Mouse (Mus musculus): ENCODE data around the gene Limch1. TPM values are rescaled to one million over a fixed set of nuclear protein-coding genes. Genes with fewer than 3 reads are reported as not detected.

The Limch1 gene
- polyA plus RNA-seq, 1 experiment from 2014 or later = 48.4 TPM

GRCm38 (mm10) chr5:66929291-66929690 is 183.7 kb downstream of the Limch1 start:
- Histone ChIP-seq H3K27me3 (no peaks in the 10 kb centered on the region), H3K9ac (no peak overlapping the region), H3K27ac (no peak overlapping the region), H3K9me3 (replicated peaks) (no peaks in the 10 kb centered on the region), H3K36me3 (ENCODE audit: poor library complexity, severe bottlenecking) (no peaks in the 10 kb centered on the region), H3K4me2 (no peak overlapping the region), H3K4me3 (no peak overlapping the region), H3K4me1 (no peaks in the 10 kb centered on the region)
- 73% methylated on average over 6 of the region's 6 CpGs for WGBS
- no peak for ATAC-seq

GRCm38 (mm10) chr5:66933134-66933804 is 187.6 kb downstream of the Limch1 start:
- Histone ChIP-seq H3K4me3 (no peak overlapping the region), H3K9me3 (replicated peaks) (no peaks in the 10 kb centered on the region), H3K36me3 (ENCODE audit: poor library complexity, severe bottlenecking) (no peaks in the 10 kb centered on the region), H3K4me2 (no peak overlapping the region), H3K27me3 (no peaks in the 10 kb centered on the region), H3K4me1 (no peaks in the 10 kb centered on the region), H3K9ac (no peak overlapping the region), H3K27ac (no peak overlapping the region)
- 68% methylated on average over 10 of the region's 10 CpGs for WGBS
- no peak for ATAC-seq

GRCm38 (mm10) chr5:66934585-66934984 is 189.0 kb downstream of the Limch1 start:
- Histone ChIP-seq H3K9me3 (replicated peaks) (no peaks in the 10 kb centered on the region), H3K9ac (no peak overlapping the region), H3K4me3 (no peak overlapping the region), H3K4me2 (no peak overlapping the region), H3K4me1 (peaks cover 5% of the 10 kb centered on the region), H3K36me3 (ENCODE audit: poor library complexity, severe bottlenecking) (no peaks in the 10 kb centered on the region), H3K27me3 (no peaks in the 10 kb centered on the region), H3K27ac (no peak overlapping the region)
- no peak for ATAC-seq
- 87% methylated on average over 3 of the region's 3 CpGs for WGBS

GRCm38 (mm10) chr5:66937376-66937775 is 191.7 kb downstream of the Limch1 start:
- Histone ChIP-seq H3K4me1 (peaks cover 5% of the 10 kb centered on the region), H3K4me3 (no peak overlapping the region), H3K36me3 (ENCODE audit: poor library complexity, severe bottlenecking) (no peaks in the 10 kb centered on the region), H3K9me3 (replicated peaks) (no peaks in the 10 kb centered on the region), H3K27ac (no peak overlapping the region), H3K27me3 (no peaks in the 10 kb centered on the region), H3K9ac (no peak overlapping the region), H3K4me2 (no peak overlapping the region)
- 76% methylated on average over 9 of the region's 9 CpGs for WGBS
- no peak for ATAC-seq

- Histone ChIP-seq H3K9me3 (replicated peaks) (no peaks in the 10 kb centered on the region), H3K4me2 (no peak overlapping the region), H3K4me3 (no peak overlapping the region), H3K27me3 (no peaks in the 10 kb centered on the region), H3K4me1 (peaks cover 11% of the 10 kb centered on the region), H3K27ac (peak overlapping the region; percentile 48; the same call in 1 of the 2 replicates), H3K36me3 (ENCODE audit: poor library complexity, severe bottlenecking) (no peaks in the 10 kb centered on the region), H3K9ac (no peak overlapping the region)
- WGBS = 77% methylated on average over 8 of the region's 8 CpGs
- ATAC-seq = no peak
Measured at GRCm38 (mm10) chr5:66941710-66942450, 196.3 kb downstream of the Limch1 start.

GRCm38 (mm10) chr5:66942922-66943321 is 197.3 kb downstream of the Limch1 start:
- H3K4me2 ChIP-seq = no peak overlapping the region
- no peak overlapping the region for H3K27ac ChIP-seq
- H3K9ac ChIP-seq = no peak overlapping the region
- WGBS = 88% methylated on average over 2 of the region's 2 CpGs
- H3K36me3 ChIP-seq (ENCODE audit: poor library complexity, severe bottlenecking) = no peaks in the 10 kb centered on the region
- H3K4me3 ChIP-seq = no peak overlapping the region
- H3K9me3 ChIP-seq (replicated peaks) = no peaks in the 10 kb centered on the region
- ATAC-seq = no peak
- H3K27me3 ChIP-seq = no peaks in the 10 kb centered on the region
- H3K4me1 ChIP-seq = peaks cover 21% of the 10 kb centered on the region

- no peak overlapping the region for H3K27ac ChIP-seq
Measured at GRCm38 (mm10) chr5:66943521-66943920, 197.9 kb downstream of the Limch1 start.

GRCm38 (mm10) chr5:66947958-66948357 is 202.3 kb downstream of the Limch1 start:
- Histone ChIP-seq H3K4me1 (peaks cover 35% of the 10 kb centered on the region), H3K9ac (no peak overlapping the region), H3K27me3 (no peaks in the 10 kb centered on the region), H3K36me3 (ENCODE audit: poor library complexity, severe bottlenecking) (no peaks in the 10 kb centered on the region), H3K27ac (peak overlapping the region; percentile 76), H3K9me3 (replicated peaks) (peaks cover 5% of the 10 kb centered on the region; the same call in 1 of the 2 replicates), H3K4me2 (no peak overlapping the region), H3K4me3 (no peak overlapping the region)
- ATAC-seq = peak; percentile 79
- WGBS = 41% methylated on average over 6 of the region's 6 CpGs

More at GRCm38 (mm10) chr5:66943521-66943920, 197.9 kb downstream of the Limch1 start:
- Histone ChIP-seq H3K4me2 (no peak overlapping the region), H3K4me3 (no peak overlapping the region), H3K36me3 (ENCODE audit: poor library complexity, severe bottlenecking) (no peaks in the 10 kb centered on the region), H3K9me3 (replicated peaks) (no peaks in the 10 kb centered on the region), H3K27me3 (no peaks in the 10 kb centered on the region), H3K9ac (no peak overlapping the region), H3K4me1 (peaks cover 27% of the 10 kb centered on the region)
- no peak for ATAC-seq
- WGBS = 60% methylated on average over 7 of the region's 7 CpGs

GRCm38 (mm10) chr5:66949098-66949692 is 203.6 kb downstream of the Limch1 start:
- H3K36me3 ChIP-seq (ENCODE audit: poor library complexity, severe bottlenecking) = no peaks in the 10 kb centered on the region
- H3K27ac ChIP-seq = peak overlapping the region; percentile 89
- H3K27me3 ChIP-seq = no peaks in the 10 kb centered on the region
- WGBS = 34% methylated on average over 8 of the region's 8 CpGs
- H3K4me2 ChIP-seq = no peak overlapping the region
- no peak overlapping the region for H3K9ac ChIP-seq
- peaks cover 5% of the 10 kb centered on the region; the same call in 1 of the 2 replicates for H3K9me3 ChIP-seq (replicated peaks)
- H3K4me1 ChIP-seq = peaks cover 40% of the 10 kb centered on the region
- ATAC-seq = peak; percentile 81
- no peak overlapping the region for H3K4me3 ChIP-seq

GRCm38 (mm10) chr5:66953375-66953774 is 207.7 kb downstream of the Limch1 start:
- Histone ChIP-seq H3K4me2 (no peak overlapping the region), H3K4me1 (peaks cover 34% of the 10 kb centered on the region), H3K9me3 (replicated peaks) (peaks cover 5% of the 10 kb centered on the region; the same call in 1 of the 2 replicates), H3K36me3 (ENCODE audit: poor library complexity, severe bottlenecking) (no peaks in the 10 kb centered on the region), H3K27ac (peak overlapping the region; percentile 66), H3K9ac (no peak overlapping the region), H3K4me3 (no peak overlapping the region), H3K27me3 (no peaks in the 10 kb centered on the region)
- no peak for ATAC-seq
- 69% methylated on average over 3 of the region's 3 CpGs for WGBS

GRCm38 (mm10) chr5:66953971-66954644 is 208.5 kb downstream of the Limch1 start:
- no peaks in the 10 kb centered on the region for H3K27me3 ChIP-seq
- H3K27ac ChIP-seq = peak overlapping the region; percentile 66
- peaks cover 5% of the 10 kb centered on the region; the same call in 1 of the 2 replicates for H3K9me3 ChIP-seq (replicated peaks)
- H3K4me3 ChIP-seq = no peak overlapping the region
- peak; percentile 87 for ATAC-seq
- H3K4me1 ChIP-seq = peaks cover 28% of the 10 kb centered on the region
- H3K36me3 ChIP-seq (ENCODE audit: poor library complexity, severe bottlenecking) = no peaks in the 10 kb centered on the region
- H3K9ac ChIP-seq = no peak overlapping the region
- H3K4me2 ChIP-seq = no peak overlapping the region
- 34% methylated on average over 7 of the region's 7 CpGs for WGBS

- Histone ChIP-seq H3K9ac (no peak overlapping the region), H3K27me3 (no peaks in the 10 kb centered on the region), H3K27ac (no peak overlapping the region), H3K9me3 (replicated peaks) (peaks cover 5% of the 10 kb centered on the region; the same call in 1 of the 2 replicates), H3K4me2 (no peak overlapping the region), H3K4me3 (no peak overlapping the region), H3K4me1 (peaks cover 24% of the 10 kb centered on the region), H3K36me3 (ENCODE audit: poor library complexity, severe bottlenecking) (no peaks in the 10 kb centered on the region)
- WGBS = 89% methylated on average over 5 of the region's 5 CpGs
- ATAC-seq = no peak
Measured at GRCm38 (mm10) chr5:66955245-66955644, 209.6 kb downstream of the Limch1 start.
